Mouse (Mus musculus) heart, adult 8-10 months (tissue): ENCODE measurements around the gene Tpbg. TPM values are rescaled to one million over a fixed set of nuclear protein-coding genes. Genes with fewer than 3 reads are reported as not detected.

ENCODE experiments used
- total RNA-seq, 4 experiments: library from RNA; stranded (reverse); gene quantifications; 2 replicates each; pipeline ENCODE4 v1.2.4; 2022

The Tpbg gene
- total RNA-seq, 4 experiments from 2014 or later: 0.44 to 2.3 (median 1.1) TPM

Other genes starting within 250 kb of the Tpbg start
- gene Ibtk, start 93.0 kb upstream of the Tpbg start, total RNA-seq: 10 to 100 TPM; 29.9 to 33.3 (median 30.4) TPM